Mouse (Mus musculus) left cerebral cortex, adult 8-10 months (tissue): ENCODE results near the gene Slamf8. TPM values are rescaled to one million over a fixed set of nuclear protein-coding genes. Genes with fewer than 3 reads are reported as not detected.

Experiments used
- DNase-seq, 2 experiments: peaks; one replicate each; pipeline ENCODE4 v3.0.0; 2022; ENCODE audit warnings: low spot score in 2 of 2
- total RNA-seq, 4 experiments: library from RNA; stranded (reverse); gene quantifications; 2 replicates each; pipeline ENCODE4 v1.2.4; 2022

Slamf8 gene
- total RNA-seq, 4 experiments from 2014 or later, result 0.23 to 0.32 TPM; not detected in 2

DNA sequence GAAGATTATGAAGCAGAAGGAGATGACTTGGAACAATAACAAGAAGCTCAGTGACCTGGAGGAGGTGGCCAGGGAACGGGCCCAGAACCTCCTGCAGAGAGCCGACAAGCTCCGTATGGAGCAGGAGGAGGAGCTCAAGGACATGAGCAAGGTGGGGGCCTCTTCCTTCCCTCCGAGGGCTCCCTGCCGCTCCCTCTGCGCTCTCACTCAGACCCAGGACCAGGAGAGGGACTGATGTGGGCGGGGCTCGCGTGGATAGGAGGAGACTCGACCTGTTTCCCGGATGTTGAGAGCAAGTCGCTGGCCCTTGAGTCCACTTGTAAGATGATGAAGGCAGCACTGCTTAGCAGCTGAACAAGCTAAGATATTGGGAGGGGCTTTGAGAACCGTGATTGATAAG lies 57.8 kb downstream of the Slamf8 start:
- no peak for DNase-seq

Other genes starting within 250 kb of the Slamf8 start
- 100 to 1,000 TPM in 3 of 4 experiments, 10 to 100 TPM in 1; 98.2 to 130 (median 113) TPM for gene Kcnj10, start 249.4 kb downstream of the Slamf8 start, total RNA-seq
- gene Pigm, start 214.0 kb downstream of the Slamf8 start, total RNA-seq, result 1 to 10 TPM; 8.0 to 8.7 (median 8.1) TPM
- 1 to 10 TPM in 3 of 4 experiments, under 1 TPM in 1; 0.27 to 5.6 (median 3.3) TPM for gene Slamf9, start 115.2 kb downstream of the Slamf8 start, total RNA-seq
- 1 to 10 TPM; 5.2 to 9.1 (median 7.9) TPM for gene Igsf9, start 108.8 kb downstream of the Slamf8 start, total RNA-seq
- gene Tagln2, start 90.5 kb downstream of the Slamf8 start, total RNA-seq, result 10 to 100 TPM in 3 of 4 experiments, 1 to 10 TPM in 1; 9.6 to 15.4 (median 12.5) TPM
- gene Cfap45, start 69.8 kb downstream of the Slamf8 start, total RNA-seq, result 1 to 10 TPM; 3.7 to 4.7 (median 4.1) TPM
- under 1 TPM; 0.32 to 0.67 (median 0.57) TPM for gene Vsig8, start 34.6 kb downstream of the Slamf8 start, total RNA-seq
- not detected for gene Fcrl6, start 12.0 kb upstream of the Slamf8 start, total RNA-seq
- 1 to 10 TPM; 4.3 to 6.3 (median 5.5) TPM for gene Dusp23, start 42.4 kb upstream of the Slamf8 start, total RNA-seq
- gene Crp, start 107.5 kb upstream of the Slamf8 start, total RNA-seq, result not detected